Mouse (Mus musculus): ENCODE data around the gene Arhgap24.

Gene Arhgap24

DNA sequence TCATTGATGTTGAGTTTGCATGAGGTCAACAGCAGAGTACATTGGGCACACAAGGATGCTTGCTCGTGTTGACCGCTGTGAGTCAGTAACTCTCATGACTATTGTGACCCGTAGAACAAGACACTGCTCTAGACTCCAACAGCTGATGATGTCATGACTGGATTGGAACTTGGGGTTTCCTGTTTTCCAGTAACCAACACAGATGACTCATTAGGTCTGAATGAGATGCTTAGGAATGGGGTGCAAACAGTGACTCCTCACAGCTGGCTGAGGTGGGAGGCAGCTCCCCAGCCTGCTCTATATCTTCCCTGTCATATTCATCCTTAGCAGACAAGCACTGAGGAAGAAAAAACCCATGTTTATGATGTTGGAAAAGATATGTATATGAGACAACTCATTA lies 95.6 kb downstream of the Arhgap24 start:
- peak in 1 of 2 experiments; percentile 17 for DNase-seq (ENCODE audit: inconsistent age in 2 of 2, low spot score in 1 of 2)

GRCm38 (mm10) chr5:102577729-102578128 lies 96.5 kb downstream of the Arhgap24 start:
- DNase-seq (ENCODE audit: inconsistent age in 2 of 2, low spot score in 1 of 2): no peak

DNA sequence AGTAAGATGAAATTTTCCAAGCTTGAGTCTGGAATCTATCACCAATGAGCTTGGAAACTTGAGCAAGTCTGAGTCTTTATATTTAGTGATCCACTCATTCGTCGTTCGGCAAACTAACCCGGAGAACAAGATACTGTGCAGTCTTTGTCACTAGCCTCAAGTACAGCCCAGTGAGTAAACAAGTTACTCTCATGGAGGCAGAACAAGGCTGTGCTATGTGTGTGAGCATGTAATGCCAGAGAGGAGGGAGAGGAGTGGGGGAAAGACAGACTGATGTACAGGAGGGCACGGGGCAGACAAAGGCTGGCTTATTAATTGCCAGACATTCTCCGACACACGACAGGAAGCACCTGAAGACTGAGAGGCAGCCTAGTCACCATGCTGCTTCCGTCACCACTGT lies 97.2 kb downstream of the Arhgap24 start:
- no peak for DNase-seq (ENCODE audit: inconsistent age in 2 of 2, low spot score in 1 of 2)

GRCm38 (mm10) chr5:102582864-102583410 lies 101.7 kb downstream of the Arhgap24 start:
- DNase-seq (ENCODE audit: inconsistent age in 2 of 2, low spot score in 1 of 2): peak in 1 of 2 experiments; percentile 20

DNA sequence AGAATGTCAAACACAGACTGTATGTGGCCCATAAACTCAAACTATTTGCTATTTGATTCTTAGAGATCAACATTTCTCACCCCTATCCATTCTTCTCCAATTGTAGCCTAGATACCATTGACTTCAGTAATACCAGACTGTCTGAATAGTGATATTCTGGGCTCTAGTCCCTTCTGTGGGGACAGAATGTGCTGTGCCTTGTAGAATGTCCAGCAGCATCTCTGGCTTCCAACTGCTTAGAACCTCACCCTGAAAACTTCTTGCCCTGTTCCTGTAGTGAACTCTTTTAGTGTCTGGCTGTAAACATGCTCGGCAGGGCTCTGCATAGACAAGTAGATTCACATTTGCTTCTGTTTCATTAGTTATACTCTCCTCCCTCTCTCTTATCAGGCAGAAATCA lies 110.2 kb downstream of the Arhgap24 start:
- DNase-seq (ENCODE audit: inconsistent age in 2 of 2, low spot score in 1 of 2): no peak

GRCm38 (mm10) chr5:102593058-102593457 lies 111.9 kb downstream of the Arhgap24 start:
- DNase-seq (ENCODE audit: inconsistent age in 2 of 2, low spot score in 1 of 2): no peak

DNA sequence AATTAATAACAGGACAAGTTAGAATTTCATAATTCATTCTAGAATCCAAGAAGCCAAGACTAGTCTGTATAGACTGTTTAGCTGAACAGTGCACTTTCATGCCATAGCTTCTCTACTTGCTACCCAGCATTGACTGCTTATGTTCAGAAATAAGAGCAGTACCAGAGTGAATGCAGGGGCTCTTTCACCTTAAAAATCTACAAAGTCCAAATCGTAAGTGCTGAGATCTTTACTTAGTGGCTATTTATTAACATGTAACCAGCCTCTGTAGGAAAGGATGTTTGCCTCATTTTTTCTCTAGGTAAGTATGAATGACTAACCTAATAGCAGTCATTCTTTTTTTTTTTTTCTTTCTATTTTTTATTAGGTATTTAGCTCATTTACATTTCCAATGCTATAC lies 117.9 kb downstream of the Arhgap24 start:
- DNase-seq (ENCODE audit: inconsistent age in 2 of 2, low spot score in 1 of 2): no peak

DNA sequence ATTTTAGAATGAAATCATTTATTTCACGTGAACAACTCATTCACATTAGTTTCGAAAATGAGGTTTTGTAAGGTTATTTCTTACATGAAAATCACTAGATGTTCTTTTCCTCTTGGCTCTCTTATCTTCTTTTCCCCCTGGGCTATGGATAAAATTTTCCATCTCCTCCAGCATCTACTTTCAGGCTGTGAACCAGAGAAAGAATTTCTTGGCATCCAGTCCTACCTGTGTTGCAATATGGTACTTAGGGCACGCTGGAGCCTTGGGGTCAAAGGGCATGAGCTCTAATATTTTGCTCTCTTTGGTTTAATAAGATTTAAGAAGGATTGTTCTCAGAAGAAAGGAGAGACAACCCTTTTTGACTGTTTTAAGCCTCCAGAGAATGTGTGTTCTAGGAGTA lies 132.4 kb downstream of the Arhgap24 start:
- peak; percentile 13 to 62 for DNase-seq (ENCODE audit: inconsistent age in 2 of 2, low spot score in 1 of 2)

DNA sequence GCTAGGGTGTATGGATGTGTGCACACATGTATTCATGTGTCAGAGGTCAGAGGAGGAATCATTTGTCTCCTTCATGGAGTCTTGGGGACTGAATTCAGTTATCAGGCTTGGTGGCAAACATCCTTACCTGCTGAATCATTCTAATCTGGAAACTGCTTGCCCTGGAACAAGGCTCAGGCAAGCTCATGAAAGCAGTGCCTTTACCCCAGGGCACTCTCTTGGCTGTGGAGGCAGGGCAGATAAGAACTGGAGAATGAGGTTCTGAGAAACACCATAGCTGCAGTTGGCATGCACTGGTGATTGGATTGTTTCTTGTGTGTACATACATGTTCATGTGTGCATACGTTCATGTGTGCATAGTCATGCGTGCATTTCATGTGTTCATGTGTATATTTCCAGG lies 132.9 kb downstream of the Arhgap24 start:
- DNase-seq (ENCODE audit: inconsistent age in 2 of 2, low spot score in 1 of 2): no peak

DNA sequence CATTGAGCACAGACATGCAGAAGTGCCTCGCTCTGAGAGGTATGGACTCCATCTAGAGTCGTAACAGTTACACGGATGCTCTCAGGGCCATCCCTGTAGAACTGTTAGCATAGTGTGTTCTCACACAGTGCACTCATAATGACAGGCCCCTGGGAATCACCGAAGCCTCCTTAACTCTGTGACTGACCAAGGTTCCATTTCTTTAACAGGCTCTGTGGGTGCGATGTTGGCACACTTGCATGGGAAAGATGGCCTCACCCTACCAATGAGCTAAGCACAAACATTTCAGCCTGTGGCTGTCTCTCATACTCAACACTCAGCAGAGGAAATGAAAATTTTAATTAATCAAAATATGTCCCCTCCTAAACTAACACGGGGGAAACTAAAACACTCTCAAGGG lies 134.1 kb downstream of the Arhgap24 start:
- DNase-seq (ENCODE audit: inconsistent age in 2 of 2, low spot score in 1 of 2): no peak

GRCm38 (mm10) chr5:102621036-102621435 lies 139.8 kb downstream of the Arhgap24 start:
- no peak for DNase-seq (ENCODE audit: inconsistent age in 2 of 2, low spot score in 1 of 2)

- DNase-seq (ENCODE audit: inconsistent age in 2 of 2, low spot score in 1 of 2): no peak
These were observed 142.7 kb downstream of the Arhgap24 start for GRCm38 (mm10) chr5:102623807-102624435.

- peak in 1 of 2 experiments; percentile 20 for DNase-seq (ENCODE audit: inconsistent age in 2 of 2, low spot score in 1 of 2)
These were observed 145.5 kb downstream of the Arhgap24 start for GRCm38 (mm10) chr5:102626671-102627070.

GRCm38 (mm10) chr5:102629362-102629771 lies 148.2 kb downstream of the Arhgap24 start:
- DNase-seq (ENCODE audit: inconsistent age in 2 of 2, low spot score in 1 of 2): no peak

DNA sequence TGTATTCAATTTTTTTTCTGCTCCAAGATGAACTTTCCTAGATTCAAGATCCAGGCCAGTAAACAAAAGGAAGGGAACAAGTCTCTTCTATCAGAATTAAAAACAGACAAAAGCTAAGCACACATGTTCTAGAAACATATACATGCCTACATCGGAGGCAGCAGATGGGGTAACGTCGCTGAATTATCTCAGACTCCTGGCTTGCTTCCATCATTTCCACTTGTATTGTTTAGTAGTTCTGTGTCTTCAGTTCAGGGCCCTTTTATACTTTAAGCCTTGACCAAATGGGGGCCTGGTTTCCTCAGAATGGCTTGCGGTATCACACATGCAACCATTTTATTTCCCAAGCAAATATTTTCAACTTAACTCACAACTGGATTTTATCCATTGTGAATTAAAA lies 154.4 kb downstream of the Arhgap24 start:
- DNase-seq (ENCODE audit: inconsistent age in 2 of 2, low spot score in 1 of 2): no peak

- DNase-seq (ENCODE audit: inconsistent age in 2 of 2, low spot score in 1 of 2): no peak
These were observed 158.8 kb downstream of the Arhgap24 start for GRCm38 (mm10) chr5:102639782-102640559.

- DNase-seq (ENCODE audit: inconsistent age in 2 of 2, low spot score in 1 of 2): peak in 1 of 2 experiments; percentile 32
These were observed 162.2 kb downstream of the Arhgap24 start for GRCm38 (mm10) chr5:102643364-102643763.

DNA sequence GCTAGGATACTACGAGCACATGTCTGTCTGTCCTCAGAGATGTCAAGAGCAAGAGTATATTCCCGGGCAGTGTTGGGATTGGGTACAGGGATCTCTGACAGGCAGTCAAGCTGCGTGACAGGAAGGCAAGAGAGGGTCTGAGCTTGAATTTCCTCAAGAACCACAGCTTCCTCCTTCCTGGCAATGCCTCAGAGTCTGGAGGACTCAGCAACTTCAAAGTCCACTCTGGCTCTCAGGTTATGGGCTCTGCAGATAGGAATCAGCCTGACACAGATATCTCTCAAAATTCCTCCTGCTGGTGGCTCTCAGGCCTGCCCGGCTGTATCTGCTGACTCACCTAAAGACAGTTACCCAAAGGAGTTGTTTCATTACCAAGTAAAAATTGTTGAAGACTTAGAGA lies 162.6 kb downstream of the Arhgap24 start:
- DNase-seq (ENCODE audit: inconsistent age in 2 of 2, low spot score in 1 of 2): peak in 1 of 2 experiments; percentile 24

DNA sequence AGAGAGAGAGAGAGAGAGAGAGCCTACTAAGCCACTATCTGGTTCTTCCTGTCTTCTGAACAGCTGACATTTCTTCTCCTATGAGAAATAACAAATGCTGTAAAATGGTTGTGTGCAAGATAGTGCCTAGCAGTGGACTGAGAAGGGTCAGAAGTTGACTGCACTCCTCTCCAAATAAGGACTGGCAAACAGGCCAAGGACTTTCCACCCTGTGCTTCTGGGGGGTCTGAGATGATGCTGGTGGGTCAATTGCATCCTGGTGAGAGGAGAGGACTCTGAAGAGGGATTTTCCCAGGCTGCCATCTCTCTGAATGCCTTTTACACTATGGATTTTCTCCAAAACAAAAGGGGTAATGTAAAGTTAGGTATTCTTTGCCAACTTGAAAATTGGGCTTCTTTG lies 177.9 kb downstream of the Arhgap24 start:
- no peak for DNase-seq (ENCODE audit: inconsistent age in 2 of 2, low spot score in 1 of 2)

DNA sequence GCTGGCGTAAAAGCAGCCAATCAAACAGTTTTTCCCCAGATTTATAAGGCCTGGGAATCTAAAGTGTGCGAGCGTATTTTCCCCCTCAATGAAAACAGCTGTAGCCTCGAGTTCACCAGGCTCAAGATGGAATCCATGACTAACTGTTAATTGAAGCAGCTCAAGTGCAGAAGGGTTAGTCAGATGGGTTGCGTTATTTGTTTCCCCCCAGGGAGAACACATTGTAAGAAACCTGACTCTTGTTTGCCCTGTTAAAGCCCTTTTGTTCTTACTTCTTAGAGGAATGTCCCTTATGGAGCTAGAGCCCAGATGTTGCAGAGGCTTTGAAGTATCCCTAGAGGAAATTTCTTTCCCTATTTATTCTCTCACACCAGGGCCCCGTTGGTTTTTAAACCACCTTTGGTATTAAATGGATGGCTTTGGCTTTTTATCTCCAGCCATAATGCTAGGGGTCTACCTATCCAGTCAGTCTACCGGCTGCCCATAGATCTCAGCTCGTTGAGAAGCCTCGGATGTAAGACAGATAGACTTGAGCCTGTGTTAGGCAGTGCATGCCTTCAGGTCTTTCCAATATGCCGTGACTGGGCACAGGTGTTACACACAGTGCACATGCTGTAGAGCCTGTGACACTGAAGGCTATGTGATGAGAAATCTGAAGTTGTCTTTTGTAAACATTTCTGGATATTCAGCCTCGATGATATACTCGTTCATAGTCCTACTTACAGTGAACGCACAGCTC lies 184.0 kb downstream of the Arhgap24 start:
- no peak for DNase-seq (ENCODE audit: inconsistent age in 2 of 2, low spot score in 1 of 2)

DNA sequence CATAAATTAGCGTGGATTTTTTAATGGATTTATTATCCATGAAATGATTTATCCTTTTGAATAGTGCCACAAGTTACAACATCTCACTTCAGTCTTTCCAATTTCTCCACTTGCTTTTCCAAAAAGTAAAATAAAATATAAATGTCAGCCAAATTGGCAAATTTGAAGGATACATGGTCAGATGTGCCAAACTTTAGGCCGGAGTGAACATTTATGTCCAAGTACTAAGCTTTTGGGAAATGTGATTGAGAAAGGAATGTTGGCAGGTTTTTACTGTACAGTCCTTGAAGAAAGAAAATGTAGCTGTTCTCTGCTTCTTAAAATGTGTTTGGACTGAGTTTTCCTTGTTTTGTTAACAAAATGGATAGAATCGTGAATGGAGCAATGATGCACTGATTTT lies 185.7 kb downstream of the Arhgap24 start:
- DNase-seq (ENCODE audit: inconsistent age in 2 of 2, low spot score in 1 of 2): peak in 1 of 2 experiments; percentile 49
